ENCODE assay signal across 8 mouse cellular contexts in the genomic region with DNA sequence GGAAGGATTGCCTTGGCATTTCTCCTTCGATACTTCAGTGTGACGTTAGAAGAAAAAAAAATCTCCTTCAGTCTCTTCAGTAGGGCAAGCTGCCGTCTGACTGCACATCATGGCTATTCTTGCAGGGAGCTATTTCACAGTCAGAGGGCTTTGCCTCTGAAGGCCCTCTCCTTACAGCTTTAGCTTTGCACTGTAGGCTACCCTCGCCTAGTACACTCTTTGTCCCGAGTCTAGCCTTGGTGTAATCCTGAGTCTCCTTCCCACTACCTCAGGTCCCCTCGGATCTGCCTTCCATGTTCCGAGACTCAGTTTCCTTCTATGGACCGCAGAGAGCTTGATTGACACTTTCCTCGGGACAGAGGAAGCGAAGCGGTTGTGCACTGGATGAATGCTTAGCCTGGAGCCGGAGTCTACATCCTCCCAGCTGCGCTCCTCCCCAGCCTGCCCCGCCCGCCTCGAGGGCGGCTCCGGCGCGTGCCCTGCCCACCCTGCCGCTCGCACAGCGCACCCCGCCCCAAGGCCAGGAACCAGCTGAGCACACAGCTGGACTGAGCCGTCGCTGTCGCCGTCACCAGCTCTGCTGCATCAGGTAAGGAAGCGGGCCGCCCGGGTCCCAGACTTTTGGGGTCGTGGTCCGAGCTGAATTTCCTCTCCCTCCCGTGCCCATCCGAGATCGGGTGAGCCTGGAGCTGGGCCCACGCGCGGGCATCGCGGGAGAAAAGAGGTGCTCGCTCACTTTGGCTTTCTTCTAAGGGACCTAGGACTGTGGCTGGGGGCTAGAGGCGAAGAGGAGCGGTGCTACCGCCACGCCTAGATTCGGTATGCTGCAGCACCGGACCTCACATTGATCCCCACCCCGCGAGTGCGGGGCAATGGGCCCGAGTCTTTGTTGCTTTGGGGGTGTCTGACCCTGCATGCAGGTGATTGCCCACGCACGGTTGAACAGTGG. TPM values are rescaled to one million over a fixed set of nuclear protein-coding genes. Genes with fewer than 3 reads are reported as not detected.
DNase-seq lines count a peak whose midpoint lies in the region; ATAC-seq and TF ChIP-seq lines count a peak whose summit lies in the region.

A gene (plus strand): TSS at position 496 of the 949 bp plus-strand sequence.

- H3K4me2 ChIP-seq in forebrain, embryonic 16.5 days (ENCODE audit: low read length): peak within 1 kb of the TSS; percentile 95

- peaks cover 1 to 2% of the 10 kb centered on the region in 2 experiments; a peak in 2 of 4 replicates for H3K4me1 ChIP-seq in ES-E14 (ENCODE audit: control insufficient read depth in 2 of 2, insufficient read depth in 2 of 2, low read length in 2 of 2, poor library complexity in 1 of 2)
- H3K4me1 ChIP-seq in brown adipose tissue, adult 24 weeks (ENCODE audit: control insufficient read depth, insufficient read depth, insufficient read length, low read length): no peaks in the 10 kb centered on the region
- H3K4me1 ChIP-seq in forebrain, embryonic 16.5 days (replicated peaks; ENCODE audit: control insufficient read depth, insufficient read depth, low read length): peaks cover 11% of the 10 kb centered on the region

- H3K9me3 ChIP-seq in ES-E14 (ENCODE audit: control insufficient read depth, insufficient read depth, low read depth, low read length): no peaks in the 10 kb centered on the region
- H3K9me3 ChIP-seq in forebrain, embryonic 16.5 days (ENCODE audit: control insufficient read depth, low read length): no peaks in the 10 kb centered on the region

- 4% methylated on average over 48 of the region's 54 CpGs for WGBS in forebrain, embryonic 16.5 days

- peak within 1 kb of the TSS; percentile 59 for H3K9ac ChIP-seq in ES-E14 (ENCODE audit: insufficient read depth, low read depth, low read length, poor library complexity, severe bottlenecking)
- peak within 1 kb of the TSS; percentile 69 for H3K9ac ChIP-seq in forebrain, embryonic 16.5 days (replicated peaks; ENCODE audit: low read depth, low read length)

- peak within 1 kb of the TSS; percentile 63 to 71 for H3K4me3 ChIP-seq in ES-E14 (ENCODE audit: insufficient read depth in 1 of 2, low read depth in 1 of 2, low read length in 2 of 2, poor library complexity in 1 of 2, severe bottlenecking in 1 of 2)
- peak within 1 kb of the TSS; percentile 62 for H3K4me3 ChIP-seq in brown adipose tissue, adult 24 weeks (ENCODE audit: insufficient read depth, low read depth, low read length)
- H3K4me3 ChIP-seq in forebrain, embryonic 16.5 days (replicated peaks; ENCODE audit: low read length): peak within 1 kb of the TSS; percentile 67

- in situ Hi-C loops in ES-E14 (cut with MboI; ENCODE audit: low sequenced_read_pairs in 2 of 2, unreplicated experiment in 2 of 2): no loop called here

- DNase-seq in ES-E14 (ENCODE audit: low read depth, low spot score): peak; percentile 38
- DNase-seq in layer of hippocampus, adult 9-11 months: peak; percentile 56
- peak; percentile 94 for DNase-seq in lung, postnatal 10 days
- peak; percentile 71 for DNase-seq in ovary, postnatal 14 days (ENCODE audit: low spot score)
- peak; percentile 90 for DNase-seq in thymus, postnatal 25 days

- peak; percentile 96 for ATAC-seq in forebrain, embryonic 16.5 days
- peak; percentile 79 to 85 for ATAC-seq in hematopoietic stem cell, adult 5-6 weeks (replicated peaks in 1 of 2; ENCODE audit: insufficient read depth in 1 of 2, low FRiP score in 2 of 2, low TSS enrichment in 1 of 2, low read depth in 1 of 2, poor library complexity in 2 of 2, severe bottlenecking in 2 of 2)

- peaks cover 7% of the 10 kb centered on the region for H3K27me3 ChIP-seq in forebrain, embryonic 16.5 days (replicated peaks; ENCODE audit: control insufficient read depth, insufficient read depth, low read length)

- no peaks in the 10 kb centered on the region for H3K36me3 ChIP-seq in ES-E14 (ENCODE audit: control insufficient read depth, insufficient read depth, low read length, poor library complexity, severe bottlenecking)
- H3K36me3 ChIP-seq in forebrain, embryonic 16.5 days (ENCODE audit: control insufficient read depth, insufficient read depth): no peaks in the 10 kb centered on the region

- H3K27ac ChIP-seq in ES-E14 (ENCODE audit: insufficient read depth, low read depth, low read length, poor library complexity, severe bottlenecking): no peak within 1 kb of the TSS
- no peak within 1 kb of the TSS for H3K27ac ChIP-seq in brown adipose tissue, adult 24 weeks (replicated peaks; ENCODE audit: low read depth, low read length)
- no peak within 1 kb of the TSS for H3K27ac ChIP-seq in forebrain, embryonic 16.5 days (ENCODE audit: low read length)

TF ChIP-seq in ES-E14, 5 proteins besides CTCF, POLR2A, EP300 and RAD21:
- TF ChIP-seq ZC3H11A (IDR thresholded peaks at IDR 0.05; ENCODE audit: borderline replicate concordance, low read depth, low read length): no peak
- TF ChIP-seq HCFC1 (IDR thresholded peaks at IDR 0.05; ENCODE audit: borderline replicate concordance, insufficient read depth, low read length): no peak
- no peak for TF ChIP-seq MAFK (IDR thresholded peaks at IDR 0.05; ENCODE audit: insufficient read depth, low read depth, low read length)
- no peak for TF ChIP-seq CHD2 (IDR thresholded peaks at IDR 0.05; ENCODE audit: low read depth, low read length)
- TF ChIP-seq ZNF384 (IDR thresholded peaks at IDR 0.05; ENCODE audit: low read depth, low read length): no peak

RNA-seq across cellular contexts. Expression of the gene that starts here (rescaled TPM):
- total RNA-seq in ES-E14 (2012; rRNA removed): 78.2 and 165 TPM in 2 replicates
- 804 and 896 TPM in 2 replicates for polyA plus RNA-seq in brown adipose tissue, adult 24 weeks (2012; ENCODE audit: insufficient read depth, insufficient read length, missing spikeins)
- 16.7 and 22.3 TPM in 2 replicates for polyA plus RNA-seq in forebrain, embryonic 16.5 days (2015; fragmentation: Nextera tagmentation; extraction: Ambion mirVana)
- total RNA-seq in hematopoietic stem cell, adult 5-6 weeks (2017): 19.8 and 34.2 TPM in 2 replicates

Comparison
In these comparisons a context has a peak if more than half of its experiments do, and no peak if none do; other contexts are left out.
1. RNA of the gene that starts here (polyA plus RNA-seq): 804 to 896 TPM in brown adipose tissue, adult 24 weeks; 16.7 to 22.3 TPM in forebrain, embryonic 16.5 days; every median in the first group is over 10 times any median in the second.
2. DNase-seq: peak in every context shown above with its lines; median percentile 94 in lung, postnatal 10 days; 90 in thymus, postnatal 25 days; 71 in ovary, postnatal 14 days; 56 in layer of hippocampus, adult 9-11 months; 38 in ES-E14.
3. Peak in every context shown above with its lines, with median percentiles within 50 percentile points of each other: H3K4me3 ChIP-seq.